Mouse (Mus musculus) neural tube, postnatal 0 days (tissue): ENCODE measurements around the gene Prr19. TPM values are rescaled to one million over a fixed set of nuclear protein-coding genes. Genes with fewer than 3 reads are reported as not detected.

ENCODE experiments used
- polyA plus RNA-seq: library from polyadenylated mRNA; unstranded; fragments of >200 nt; fragmentation: Nextera tagmentation; extraction: Ambion mirVana; gene quantifications from 2 replicates; pipeline ENCODE4 v1.2.1, GENCODE M21; 2015

Gene Prr19
- polyA plus RNA-seq: 2.9 and 3.2 TPM in 2 replicates

DNA sequence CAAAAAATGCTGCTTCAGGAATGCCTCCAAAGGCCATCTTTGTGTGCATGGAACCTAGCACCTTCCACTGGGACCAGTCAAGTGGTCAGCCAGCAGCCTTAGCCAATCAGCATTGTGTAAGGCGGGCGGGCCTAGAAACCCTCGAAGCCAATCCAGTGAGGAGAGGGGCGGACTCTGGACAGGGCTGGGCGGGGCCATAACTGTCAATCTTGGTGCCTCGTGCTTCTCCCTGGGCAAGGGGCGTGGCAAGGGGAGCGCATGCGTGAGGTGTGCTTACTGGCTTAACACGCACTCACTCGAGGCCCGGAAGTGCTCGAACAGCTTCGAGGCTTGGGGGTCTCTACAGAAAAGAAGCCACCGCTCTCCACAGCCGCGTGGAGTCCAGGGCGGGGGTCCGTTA lies at the start of gene Prr19:
Gene Prr19, plus strand, starts transcription at position 349 of the 400 bp plus-strand sequence.

DNA sequence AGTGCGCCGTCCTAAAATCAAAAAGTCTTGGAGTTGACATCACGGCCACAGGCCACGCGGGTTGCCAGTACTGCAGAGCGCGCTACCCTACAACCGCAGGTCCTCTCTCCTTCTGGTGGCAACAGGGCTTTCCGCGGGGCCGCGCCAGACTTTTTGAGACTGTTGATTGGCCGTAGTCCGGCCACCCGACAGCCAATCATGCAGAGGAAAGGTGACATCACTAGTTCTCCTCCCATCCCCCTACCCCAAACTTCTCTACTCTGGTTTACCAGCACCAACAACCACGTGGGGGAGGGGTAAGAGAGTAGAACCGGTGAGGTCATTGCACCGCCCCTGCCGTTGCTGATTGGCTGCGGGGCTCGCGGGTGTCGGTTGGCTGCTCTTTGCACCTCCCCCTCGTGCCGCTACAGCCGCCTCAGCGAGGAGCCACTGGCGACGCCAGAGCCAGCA lies 33.9 kb upstream of the Prr19 start, which contains the start of gene Cic:
Gene Cic, plus strand, starts transcription at position 404 of the 450 bp plus-strand sequence.

DNA sequence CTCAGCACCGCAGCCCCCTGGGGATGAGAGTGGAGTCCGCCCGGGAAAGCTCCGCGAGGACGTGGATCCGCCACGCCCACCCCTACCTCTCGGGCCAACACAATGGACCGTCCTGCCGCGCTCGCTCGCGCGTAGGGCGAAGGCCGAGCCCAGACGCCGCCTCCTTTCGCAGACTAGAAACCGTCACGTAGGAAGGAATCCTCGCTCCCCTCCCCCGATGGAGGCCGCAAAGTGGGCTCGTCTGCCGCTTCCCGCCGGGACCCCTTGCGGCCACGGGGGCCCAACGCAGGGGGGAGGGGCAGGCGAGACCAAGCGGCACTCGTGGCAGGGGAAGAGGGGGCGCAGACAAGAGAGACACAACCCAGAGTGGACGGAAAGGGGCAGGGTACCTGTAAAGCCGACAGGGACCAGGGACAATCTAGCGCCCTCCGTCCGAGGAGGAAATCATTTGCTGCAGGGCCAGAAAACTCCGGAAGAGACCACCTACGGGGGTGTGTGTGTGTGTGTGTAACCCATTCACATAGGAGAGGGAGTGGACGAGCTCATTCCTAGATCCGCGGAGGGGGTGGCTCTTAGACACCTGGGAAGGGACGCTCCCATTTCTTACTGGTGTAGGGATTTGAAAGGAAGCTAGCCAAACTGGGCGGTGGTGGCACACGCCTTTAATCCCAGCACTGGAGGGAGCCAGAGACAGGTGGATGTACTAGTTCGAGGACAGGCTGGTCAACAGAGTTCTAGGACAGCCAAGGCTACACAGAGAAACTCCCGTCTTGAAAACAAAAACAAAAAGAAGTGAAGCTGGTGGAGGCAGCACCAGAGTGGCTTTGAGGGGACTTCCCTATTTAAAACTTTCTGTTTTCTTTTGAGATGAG lies 3.5 kb upstream of the Prr19 start, which contains the start of gene Pafah1b3:
Gene Pafah1b3, minus strand, starts transcription at position 533 of the 872 bp plus-strand sequence.

DNA sequence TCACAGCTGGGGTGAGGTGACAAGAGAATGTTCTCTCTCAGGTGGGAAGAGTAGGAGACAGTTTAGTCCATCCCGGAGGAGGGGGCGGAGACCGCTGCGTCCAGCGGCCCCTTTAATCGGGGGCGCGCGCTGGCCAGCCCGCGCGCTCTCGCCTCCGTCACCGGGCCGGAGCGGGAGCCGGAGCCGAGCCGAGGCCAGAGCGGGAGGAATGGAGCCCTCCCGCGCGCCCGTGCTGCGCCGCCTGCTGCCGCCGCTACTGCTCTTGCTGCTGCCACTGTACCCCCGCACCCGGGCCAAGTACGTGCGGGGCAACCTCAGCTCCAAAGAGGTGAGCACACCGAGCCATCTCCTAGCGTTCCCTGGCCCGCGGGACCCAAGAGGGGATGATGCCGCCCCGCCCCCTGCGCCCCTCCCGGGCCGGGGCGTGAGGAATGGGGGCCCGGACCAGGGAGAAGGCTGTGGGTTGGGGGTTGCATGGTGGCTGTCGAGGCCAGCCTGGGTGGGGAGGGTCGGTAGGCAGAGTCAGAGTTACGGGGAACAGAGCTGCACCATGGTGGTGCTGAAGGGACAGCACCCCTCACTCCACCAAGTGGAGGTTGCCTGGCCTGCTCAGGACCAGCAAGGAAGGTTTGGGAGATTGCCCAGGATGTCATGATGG lies 4.9 kb downstream of the Prr19 start, which contains the start of gene Tmem145:
Gene Tmem145, plus strand, starts transcription at position 151 of the 658 bp plus-strand sequence.

DNA sequence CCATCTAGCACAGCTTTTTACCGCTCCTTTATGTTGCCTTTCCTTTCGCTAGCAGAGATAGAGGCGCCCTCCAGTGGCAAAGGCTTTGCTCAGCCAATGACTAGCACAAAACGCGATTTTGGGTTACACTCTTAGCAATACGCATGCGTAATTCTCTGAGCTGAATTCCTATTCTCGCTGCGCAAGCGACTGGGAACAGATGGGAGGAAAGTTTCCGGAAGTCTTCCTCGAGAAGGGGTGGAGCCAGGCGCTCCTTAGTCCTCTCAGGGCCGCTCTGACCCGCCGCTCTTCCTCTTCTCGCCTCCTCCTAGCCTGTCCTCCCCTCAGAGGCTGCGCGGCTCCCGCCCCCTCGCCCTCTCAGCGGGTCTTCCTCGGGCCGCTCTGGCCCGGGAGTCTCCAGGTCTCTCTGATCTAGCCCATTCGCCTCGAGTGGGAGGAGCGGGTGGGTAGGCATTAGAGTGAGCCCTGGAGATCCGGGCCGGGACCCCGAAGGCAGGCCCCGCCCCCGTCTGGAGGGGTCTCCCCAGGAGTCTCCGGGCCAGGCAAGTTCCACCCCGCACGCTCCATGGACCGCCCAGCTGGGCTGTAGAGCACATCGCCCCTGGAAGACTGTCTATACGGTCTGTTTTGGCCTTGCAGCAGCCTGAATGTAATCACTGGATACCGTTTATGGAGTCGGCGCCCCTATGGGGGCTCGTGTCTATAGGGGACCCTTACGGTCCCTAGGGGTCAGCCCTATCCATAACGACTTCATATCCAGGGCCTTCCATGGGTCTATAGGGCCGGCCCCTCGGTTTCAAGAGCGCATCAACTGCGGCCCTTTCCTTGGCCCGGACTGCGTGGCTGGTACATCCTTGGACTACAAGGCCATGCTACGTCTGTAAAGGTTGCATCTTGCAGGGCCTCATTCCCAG lies 15.6 kb downstream of the Prr19 start, which contains the start of gene Megf8:
Gene Megf8, plus strand, starts transcription at position 633 of the 914 bp plus-strand sequence.

Other genes with a start within 250 kb of the Prr19 start
- 21.5 TPM in 2 replicates for gene Grik5, start 229.1 kb upstream of the Prr19 start, polyA plus RNA-seq
- gene Zfp574, start 228.8 kb upstream of the Prr19 start, polyA plus RNA-seq: 23.8 and 29.3 TPM in 2 replicates
- gene Pou2f2, start 121.7 kb upstream of the Prr19 start, polyA plus RNA-seq: 12.8 and 15.7 TPM in 2 replicates
- 17.0 and 17.9 TPM in 2 replicates for gene Dedd2, start 80.8 kb upstream of the Prr19 start, polyA plus RNA-seq
- gene Zfp526, start 80.0 kb upstream of the Prr19 start, polyA plus RNA-seq: 1.2 and 1.4 TPM in 2 replicates
- gene Gsk3a, start 63.6 kb upstream of the Prr19 start, polyA plus RNA-seq: 25.5 and 26.2 TPM in 2 replicates
- 4.2 and 5.1 TPM in 2 replicates for gene Erf, start 50.6 kb upstream of the Prr19 start, polyA plus RNA-seq
- 33.1 and 36.9 TPM in 2 replicates for gene Cic, start 33.7 kb upstream of the Prr19 start, polyA plus RNA-seq
- gene Pafah1b3, start 3.4 kb upstream of the Prr19 start, polyA plus RNA-seq: 421 and 464 TPM in 2 replicates
- gene Tmem145, start 4.7 kb downstream of the Prr19 start, polyA plus RNA-seq: 115 and 128 TPM in 2 replicates
- gene Megf8, start 15.8 kb downstream of the Prr19 start, polyA plus RNA-seq: 16.6 and 21.5 TPM in 2 replicates
- not detected in 2 replicates for gene Cnfn, start 68.3 kb downstream of the Prr19 start, polyA plus RNA-seq
- 9.0 and 9.5 TPM in 2 replicates for gene Lipe, start 97.3 kb downstream of the Prr19 start, polyA plus RNA-seq
- gene Cxcl17, start 111.5 kb downstream of the Prr19 start, polyA plus RNA-seq: 0.77 and 1.7 TPM in 2 replicates
- 1.4 and 1.5 TPM in 2 replicates for gene Ceacam1, start 176.2 kb downstream of the Prr19 start, polyA plus RNA-seq
- 0.15 TPM in 1 of 2 replicates, not detected in the other for gene Ceacam2, start 238.4 kb downstream of the Prr19 start, polyA plus RNA-seq